Mouse (Mus musculus) ES-E14 (cell line): ENCODE results near the gene Mob2. TPM values are rescaled to one million over a fixed set of nuclear protein-coding genes. Genes with fewer than 3 reads are reported as not detected.

Source experiments
- DNase-seq: peaks from one replicate; pipeline ENCODE4 v3.0.0-alpha.2; 2013; ENCODE audit warnings: low read depth, low spot score
- H3K27ac ChIP-seq: 2 replicates; pipeline ENCODE4 v1.5.1; 2012; ENCODE audit warnings: low read depth, mild to moderate bottlenecking, low read length, moderate library complexity, mixed read lengths; ENCODE audit not compliant: poor library complexity, insufficient read depth, severe bottlenecking
- H3K36me3 ChIP-seq: 2 replicates; pipeline ENCODE4 v1.6.1; 2012; ENCODE audit warnings: mild to moderate bottlenecking, low read length, moderate library complexity, mixed read lengths; ENCODE audit not compliant: control insufficient read depth, poor library complexity, insufficient read depth, severe bottlenecking
- H3K4me1 ChIP-seq, 2 experiments: fragments of 150-350 bp in 1 of 2; sonication (generic) in 1 of 2; 2 replicates each; pipeline ENCODE4 v1.6.1; 2012; ENCODE audit warnings: low read length in 2 of 2, mild to moderate bottlenecking in 1 of 2, mixed read lengths in 1 of 2; ENCODE audit not compliant: control insufficient read depth in 2 of 2, insufficient read depth in 2 of 2, poor library complexity in 1 of 2
- H3K4me3 ChIP-seq, 2 experiments: fragments of 150-350 bp in 1 of 2; sonication (generic) in 1 of 2; 2 replicates each; pipeline ENCODE4 v1.5.1; 2012; ENCODE audit warnings: low read length in 2 of 2, low read depth in 1 of 2, mild to moderate bottlenecking in 1 of 2, mixed read lengths in 1 of 2; ENCODE audit not compliant: insufficient read depth in 1 of 2, poor library complexity in 1 of 2, severe bottlenecking in 1 of 2
- H3K9ac ChIP-seq: 2 replicates; pipeline ENCODE4 v1.6.1; 2012; ENCODE audit warnings: low read depth, mild to moderate bottlenecking, low read length, mixed read lengths; ENCODE audit not compliant: poor library complexity, insufficient read depth, severe bottlenecking
- H3K9me3 ChIP-seq: fragments of 150-350 bp; sonication (generic); 2 replicates; pipeline ENCODE4 v1.6.1; 2012; ENCODE audit warnings: low read depth, mild to moderate bottlenecking, low read length; ENCODE audit not compliant: control insufficient read depth, insufficient read depth
- CHD2 ChIP-seq: IDR thresholded peaks from 2 replicates; pipeline ENCODE4 v1.6.1; 2014; ENCODE audit warnings: mild to moderate bottlenecking, low read depth, low read length, inconsistent platforms
- HCFC1 ChIP-seq: IDR thresholded peaks from 2 replicates; pipeline ENCODE4 v1.6.1; 2012; ENCODE audit warnings: low read length, inconsistent platforms, borderline replicate concordance; ENCODE audit not compliant: insufficient read depth
- MAFK ChIP-seq: IDR thresholded peaks from 2 replicates; pipeline ENCODE4 v1.6.1; 2014; ENCODE audit warnings: mild to moderate bottlenecking, low read depth, low read length, inconsistent platforms; ENCODE audit not compliant: insufficient read depth
- ZC3H11A ChIP-seq: IDR thresholded peaks from 2 replicates; pipeline ENCODE4 v1.6.1; 2012; ENCODE audit warnings: low read depth, mild to moderate bottlenecking, inconsistent platforms, low read length, borderline replicate concordance
- ZNF384 ChIP-seq: IDR thresholded peaks from 2 replicates; pipeline ENCODE4 v1.6.1; 2012; ENCODE audit warnings: low read depth, low read length, inconsistent platforms
- in situ Hi-C, 2 experiments: fragments of 600-800 bp; cut with MboI; formaldehyde crosslinking; loops; one replicate each; pipeline ENCODE4 v1.15.1; 2025; ENCODE audit warnings: low sequenced_read_pairs in 2 of 2, inconsistent platforms in 1 of 2; ENCODE audit not compliant: unreplicated experiment in 2 of 2
- total RNA-seq: library from RNA; depleted of rRNA; stranded (reverse); fragments of 300-350 nt; gene quantifications from 2 replicates; pipeline ENCODE4 v1.2.3, GENCODE M21; 2012; rRNA removed

The Mob2 gene
- 30.7 and 31.8 TPM in 2 replicates for total RNA-seq

DNA sequence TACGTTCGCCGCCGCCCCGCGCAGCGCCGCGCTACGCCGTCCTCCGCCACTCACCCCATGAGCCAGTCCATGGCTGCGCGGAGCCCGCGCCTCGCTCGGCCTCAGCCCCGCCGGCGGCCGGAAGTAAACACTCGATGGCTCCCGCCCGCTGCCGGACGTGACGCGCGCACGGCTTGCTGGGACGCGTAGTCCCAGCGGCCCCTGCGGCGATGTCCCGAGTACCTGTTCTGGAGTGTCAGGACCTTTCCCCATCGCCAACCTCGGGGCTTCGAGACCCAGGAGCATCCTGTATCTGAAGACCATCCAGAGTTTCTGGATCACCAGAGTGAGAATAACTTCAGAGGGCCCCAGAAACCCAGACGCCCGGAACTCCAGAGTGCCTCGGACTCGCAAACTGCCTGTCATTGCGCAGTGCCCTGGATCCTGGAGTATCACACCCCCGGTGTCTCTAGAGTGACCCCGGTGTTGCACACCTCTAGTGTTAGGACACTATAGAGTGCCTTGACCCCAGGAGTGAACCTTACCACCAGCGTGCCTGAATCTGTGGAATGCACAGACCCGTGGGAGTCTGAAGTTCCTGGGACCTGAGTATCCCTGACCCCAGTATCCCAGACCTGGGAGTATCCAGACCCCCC is at the start of gene Mob2:
Mob2 (minus strand) TSS at position 135 of the 635 bp plus-strand sequence.
- Histone ChIP-seq H3K9me3 (no peaks in the 10 kb centered on the region), H3K4me1 (peaks cover 0 to 4% of the 10 kb centered on the region in 2 experiments; a peak in 1 of 4 replicates), H3K27ac (no peak within 1 kb of the TSS), H3K36me3 (no peaks in the 10 kb centered on the region), H3K9ac (peak within 1 kb of the TSS; percentile 90), H3K4me3 (peak within 1 kb of the TSS; percentile 82 to 96)
- peak; percentile 59 for DNase-seq
- TF ChIP-seq CHD2 (no peak), HCFC1 (peak; percentile 78), ZNF384 (no peak), ZC3H11A (no peak), MAFK (no peak)
- in situ Hi-C loops: no loop called here

DNA sequence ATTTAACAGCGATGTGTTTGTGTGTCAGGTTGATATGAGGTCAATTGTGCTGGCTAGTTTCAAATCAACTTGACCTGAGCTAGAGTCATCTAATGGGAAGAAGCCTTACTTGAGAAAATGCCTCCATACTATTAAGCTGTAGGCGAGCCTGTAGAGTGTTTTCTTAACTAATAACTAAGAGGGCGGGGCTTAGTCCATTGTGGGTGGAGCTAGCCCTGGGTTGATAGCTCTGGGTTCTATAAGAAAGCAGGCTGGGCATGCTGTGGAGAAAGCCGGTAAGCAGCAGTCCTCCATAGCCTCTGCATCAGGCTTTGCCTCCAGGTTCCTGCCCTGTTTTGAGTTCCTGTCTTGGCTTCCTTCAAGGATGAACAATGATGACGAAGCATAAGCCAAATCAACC is 43.9 kb upstream of the Mob2 start:
- H3K4me1 ChIP-seq: no peaks in the 10 kb centered on the region
- in situ Hi-C loops: no loop called here
- TF ChIP-seq MAFK: no peak
- H3K9ac ChIP-seq: no peak overlapping the region
- no peaks in the 10 kb centered on the region for H3K9me3 ChIP-seq
- no peak overlapping the region for H3K4me3 ChIP-seq
- DNase-seq: no peak
- no peaks in the 10 kb centered on the region for H3K36me3 ChIP-seq
- H3K27ac ChIP-seq: no peak overlapping the region

DNA sequence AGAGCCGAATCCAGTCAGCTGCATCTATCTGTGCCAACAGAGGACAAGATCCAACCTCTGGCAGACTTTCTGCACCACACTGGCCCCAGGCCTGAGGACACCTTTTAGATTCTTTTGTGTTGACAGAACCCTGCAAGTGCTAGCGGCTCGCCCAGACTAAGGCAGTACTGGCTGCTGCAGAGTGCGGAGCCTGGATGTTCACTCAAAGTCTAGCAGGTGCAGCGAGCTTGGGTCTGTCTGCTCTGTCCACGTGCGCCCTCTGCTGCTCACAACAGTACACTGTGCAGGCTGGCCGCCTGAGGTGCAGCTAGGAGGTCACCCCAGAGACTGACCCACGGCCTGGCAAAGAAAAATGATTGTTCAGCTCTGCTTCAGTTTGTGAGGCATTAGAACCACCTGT is 36.9 kb upstream of the Mob2 start:
- no peaks in the 10 kb centered on the region for H3K36me3 ChIP-seq
- H3K4me3 ChIP-seq: no peak overlapping the region
- DNase-seq: peak; percentile 62
- TF ChIP-seq ZC3H11A (peak; percentile 60; the same call in 1 of the 2 replicates), ZNF384 (no peak)
- H3K27ac ChIP-seq: no peak overlapping the region
- H3K9me3 ChIP-seq: no peaks in the 10 kb centered on the region
- H3K9ac ChIP-seq: no peak overlapping the region
- in situ Hi-C loops: no loop called here
- H3K4me1 ChIP-seq: peaks cover 0 to 4% of the 10 kb centered on the region in 2 experiments; a peak in 1 of 4 replicates

DNA sequence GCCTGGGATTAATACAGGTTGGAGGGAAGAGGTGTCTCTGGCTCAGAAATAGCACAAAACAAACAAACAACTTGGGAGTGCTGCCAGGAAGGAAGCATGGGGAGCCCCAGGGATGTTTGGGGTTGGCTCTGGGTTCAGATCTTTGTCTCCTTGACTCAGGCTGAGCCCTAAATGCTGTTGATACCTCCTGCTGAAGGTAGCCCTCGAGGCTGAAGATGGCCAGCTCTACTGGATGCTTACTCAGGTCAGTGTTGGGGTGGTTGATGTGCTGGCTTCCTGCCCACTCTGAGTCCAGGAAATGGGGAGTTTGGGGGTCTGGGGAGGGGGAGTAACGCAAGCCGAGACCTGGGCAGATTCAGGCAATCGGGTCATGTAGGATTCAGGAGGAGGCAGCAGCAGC is 35.8 kb upstream of the Mob2 start:
- no peak overlapping the region for H3K27ac ChIP-seq
- no peak overlapping the region for H3K9ac ChIP-seq
- in situ Hi-C loops: no loop called here
- H3K36me3 ChIP-seq: no peaks in the 10 kb centered on the region
- TF ChIP-seq HCFC1 (no peak), ZC3H11A (no peak), ZNF384 (no peak), MAFK (no peak), CHD2 (no peak)
- H3K4me3 ChIP-seq: no peak overlapping the region
- H3K9me3 ChIP-seq: no peaks in the 10 kb centered on the region
- no peak for DNase-seq
- H3K4me1 ChIP-seq: peaks cover 0 to 4% of the 10 kb centered on the region in 2 experiments; a peak in 1 of 4 replicates
